Mouse (Mus musculus): ENCODE data around the gene Sept8. TPM values are rescaled to one million over a fixed set of nuclear protein-coding genes. Genes with fewer than 3 reads are reported as not detected.

Gene Sept8
- polyA plus RNA-seq, 1 experiment from 2014 or later = 24.2 TPM

- no peak overlapping the region for H3K4me3 ChIP-seq
- 76% methylated on average over 9 of the region's 9 CpGs for WGBS
- H3K9ac ChIP-seq = no peak overlapping the region
- H3K9me3 ChIP-seq (replicated peaks) = peaks cover 4% of the 10 kb centered on the region
- H3K27me3 ChIP-seq = peaks cover 81% of the 10 kb centered on the region
- no peak overlapping the region for H3K4me2 ChIP-seq (replicated peaks)
- ATAC-seq (ENCODE audit: low FRiP score) = no peak
- no peaks in the 10 kb centered on the region for H3K36me3 ChIP-seq
- no peak overlapping the region for H3K27ac ChIP-seq
- H3K4me1 ChIP-seq = peaks cover 29% of the 10 kb centered on the region
Measured at GRCm38 (mm10) chr11:53483159-53483891, 35.7 kb upstream of the Sept8 start.

- H3K9me3 ChIP-seq (replicated peaks) = no peaks in the 10 kb centered on the region
- no peak for ATAC-seq (ENCODE audit: low FRiP score)
- H3K4me1 ChIP-seq = peaks cover 13% of the 10 kb centered on the region
- 49% methylated on average over 3 of the region's 3 CpGs for WGBS
- no peak overlapping the region for H3K4me3 ChIP-seq
- no peak overlapping the region for H3K9ac ChIP-seq
- H3K27me3 ChIP-seq = peaks cover 69% of the 10 kb centered on the region
- H3K36me3 ChIP-seq = no peaks in the 10 kb centered on the region
- H3K4me2 ChIP-seq (replicated peaks) = no peak overlapping the region
- no peak overlapping the region for H3K27ac ChIP-seq
Measured at GRCm38 (mm10) chr11:53485719-53486118, 33.3 kb upstream of the Sept8 start.

GRCm38 (mm10) chr11:53486351-53486750 is 32.7 kb upstream of the Sept8 start:
- no peak overlapping the region for H3K4me3 ChIP-seq
- H3K9ac ChIP-seq = no peak overlapping the region
- no peak overlapping the region for H3K27ac ChIP-seq
- peaks cover 13% of the 10 kb centered on the region for H3K4me1 ChIP-seq
- no peak for ATAC-seq (ENCODE audit: low FRiP score)
- H3K9me3 ChIP-seq (replicated peaks) = no peaks in the 10 kb centered on the region
- H3K4me2 ChIP-seq (replicated peaks) = no peak overlapping the region
- no peaks in the 10 kb centered on the region for H3K36me3 ChIP-seq
- H3K27me3 ChIP-seq = peaks cover 64% of the 10 kb centered on the region
- 73% methylated on average over 3 of the region's 3 CpGs for WGBS

GRCm38 (mm10) chr11:53486822-53487594 is 32.0 kb upstream of the Sept8 start:
- no peak overlapping the region for H3K9ac ChIP-seq
- ATAC-seq (ENCODE audit: low FRiP score) = peak; percentile 43; the same call in 1 of the 2 replicates

GRCm38 (mm10) chr11:53489007-53489406 is 30.1 kb upstream of the Sept8 start:
- no peak overlapping the region for H3K27ac ChIP-seq
- H3K4me1 ChIP-seq = peaks cover 31% of the 10 kb centered on the region
- ATAC-seq (ENCODE audit: low FRiP score) = no peak
- H3K36me3 ChIP-seq = no peaks in the 10 kb centered on the region
- H3K4me3 ChIP-seq = no peak overlapping the region
- H3K27me3 ChIP-seq = peaks cover 46% of the 10 kb centered on the region
- no peak overlapping the region for H3K9ac ChIP-seq
- no peaks in the 10 kb centered on the region for H3K9me3 ChIP-seq (replicated peaks)
- H3K4me2 ChIP-seq (replicated peaks) = no peak overlapping the region
- WGBS = 95% methylated on average over 5 of the region's 5 CpGs

More at GRCm38 (mm10) chr11:53486822-53487594, 32.0 kb upstream of the Sept8 start:
- H3K4me1 ChIP-seq = peaks cover 18% of the 10 kb centered on the region
- H3K27me3 ChIP-seq = peaks cover 58% of the 10 kb centered on the region
- H3K36me3 ChIP-seq = no peaks in the 10 kb centered on the region
- peak overlapping the region; percentile 37 for H3K4me2 ChIP-seq (replicated peaks)
- peak overlapping the region; percentile 14 for H3K4me3 ChIP-seq
- H3K27ac ChIP-seq = no peak overlapping the region
- H3K9me3 ChIP-seq (replicated peaks) = no peaks in the 10 kb centered on the region
- 12% methylated on average over 27 of the region's 27 CpGs for WGBS

GRCm38 (mm10) chr11:53489421-53489820 is 29.6 kb upstream of the Sept8 start:
- Histone ChIP-seq H3K4me2 (replicated peaks) (no peak overlapping the region), H3K4me1 (peaks cover 31% of the 10 kb centered on the region), H3K9ac (no peak overlapping the region), H3K27ac (no peak overlapping the region), H3K9me3 (replicated peaks) (no peaks in the 10 kb centered on the region), H3K4me3 (no peak overlapping the region), H3K27me3 (peaks cover 45% of the 10 kb centered on the region), H3K36me3 (no peaks in the 10 kb centered on the region)
- ATAC-seq (ENCODE audit: low FRiP score) = no peak
- 60% methylated on average over 9 of the region's 9 CpGs for WGBS

GRCm38 (mm10) chr11:53491954-53492401 is 27.1 kb upstream of the Sept8 start:
- H3K9me3 ChIP-seq (replicated peaks) = no peaks in the 10 kb centered on the region
- no peaks in the 10 kb centered on the region for H3K36me3 ChIP-seq
- no peak overlapping the region for H3K9ac ChIP-seq
- ATAC-seq (ENCODE audit: low FRiP score) = peak; percentile 70
- no peak overlapping the region for H3K4me2 ChIP-seq (replicated peaks)
- 4% methylated on average over 8 of the region's 8 CpGs for WGBS
- 0 out of 2 replicates have a peak overlapping the region, but pooled peaks have one; percentile 41 for H3K27ac ChIP-seq
- no peak overlapping the region for H3K4me3 ChIP-seq
- peaks cover 35% of the 10 kb centered on the region for H3K27me3 ChIP-seq
- peaks cover 27% of the 10 kb centered on the region for H3K4me1 ChIP-seq

GRCm38 (mm10) chr11:53493243-53493955 is 25.7 kb upstream of the Sept8 start:
- ATAC-seq (ENCODE audit: low FRiP score) = no peak
- Histone ChIP-seq H3K27me3 (peaks cover 35% of the 10 kb centered on the region), H3K9ac (no peak overlapping the region), H3K4me3 (no peak overlapping the region), H3K4me2 (replicated peaks) (no peak overlapping the region), H3K36me3 (no peaks in the 10 kb centered on the region), H3K4me1 (peaks cover 23% of the 10 kb centered on the region), H3K27ac (no peak overlapping the region), H3K9me3 (replicated peaks) (no peaks in the 10 kb centered on the region)
- 14% methylated on average over 3 of the region's 3 CpGs for WGBS

GRCm38 (mm10) chr11:53495417-53495816 is 23.6 kb upstream of the Sept8 start:
- Histone ChIP-seq H3K4me3 (no peak overlapping the region), H3K9ac (no peak overlapping the region), H3K27ac (peak overlapping the region; percentile 52), H3K4me1 (peaks cover 23% of the 10 kb centered on the region), H3K27me3 (peaks cover 46% of the 10 kb centered on the region), H3K36me3 (no peaks in the 10 kb centered on the region), H3K9me3 (replicated peaks) (no peaks in the 10 kb centered on the region), H3K4me2 (replicated peaks) (no peak overlapping the region; the same call in 1 of the 2 replicates)
- WGBS = 17% methylated on average over 6 of the region's 6 CpGs
- ATAC-seq (ENCODE audit: low FRiP score) = no peak

GRCm38 (mm10) chr11:53496946-53497345 is 22.1 kb upstream of the Sept8 start:
- Histone ChIP-seq H3K27me3 (peaks cover 54% of the 10 kb centered on the region), H3K9ac (no peak overlapping the region)
- 81% methylated on average over 6 of the region's 6 CpGs for WGBS

GRCm38 (mm10) chr11:53500569-53500968 is 18.5 kb upstream of the Sept8 start:
- H3K27ac ChIP-seq = no peak overlapping the region
- peaks cover 10% of the 10 kb centered on the region for H3K4me1 ChIP-seq
- H3K9me3 ChIP-seq (replicated peaks) = no peaks in the 10 kb centered on the region
- no peak overlapping the region for H3K4me2 ChIP-seq (replicated peaks)
- WGBS = 11% methylated on average over 11 of the region's 11 CpGs
- no peak for ATAC-seq (ENCODE audit: low FRiP score)
- H3K36me3 ChIP-seq = no peaks in the 10 kb centered on the region
- no peak overlapping the region for H3K4me3 ChIP-seq
- no peak overlapping the region for H3K9ac ChIP-seq
- peaks cover 69% of the 10 kb centered on the region for H3K27me3 ChIP-seq

More at GRCm38 (mm10) chr11:53496946-53497345, 22.1 kb upstream of the Sept8 start:
- Histone ChIP-seq H3K36me3 (no peaks in the 10 kb centered on the region), H3K4me2 (replicated peaks) (no peak overlapping the region), H3K9me3 (replicated peaks) (no peaks in the 10 kb centered on the region), H3K4me1 (peaks cover 22% of the 10 kb centered on the region), H3K27ac (no peak overlapping the region), H3K4me3 (no peak overlapping the region)
- no peak for ATAC-seq (ENCODE audit: low FRiP score)

Measured in hindbrain, embryonic 12.5 days (tissue).